Mouse (Mus musculus): ENCODE results near the gene Ppm1b. TPM values are rescaled to one million over a fixed set of nuclear protein-coding genes. Genes with fewer than 3 reads are reported as not detected.
A peak's percentile ranks its signal among the peaks of the same experiment; 100 is the strongest.

Ppm1b gene
- total and polyA plus RNA-seq, 2 experiments from 2014 or later: 51.9 to 54.7 TPM

DNA sequence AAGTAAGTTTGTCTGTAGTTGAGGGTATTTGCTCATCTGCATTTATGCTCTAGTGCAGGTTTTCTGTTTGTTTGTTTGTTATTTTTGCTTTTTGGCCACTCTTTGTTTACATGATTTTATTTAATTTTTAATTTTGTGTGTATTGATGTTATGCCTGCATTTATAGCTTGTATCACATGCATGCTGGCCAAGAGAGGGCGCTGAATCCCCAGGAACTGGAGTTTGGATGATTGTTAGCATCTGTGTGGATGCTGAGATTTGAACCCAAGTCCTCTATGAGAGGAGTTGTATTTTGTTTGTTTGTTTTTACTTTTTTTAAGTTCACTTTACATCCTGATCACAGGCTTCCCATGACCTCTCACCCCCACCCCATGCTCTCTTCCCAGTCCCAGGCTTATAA is 10.5 kb downstream of the Ppm1b start:
- DNase-seq (ENCODE audit: low spot score) (no peak), ATAC-seq (ENCODE audit: low FRiP score) (no peak)
- H3K9me3 ChIP-seq (ENCODE audit: low read length): no peaks in the 10 kb centered on the region
- WGBS: 79% methylated on average over 1 of the region's 1 CpGs
- peak; percentile 18 for TF ChIP-seq CTCF (IDR thresholded peaks at IDR 0.05)
- no peak overlapping the region for H3K27ac ChIP-seq (ENCODE audit: low read depth, low read length)
- H3K9ac ChIP-seq (replicated peaks; ENCODE audit: low read length, poor library complexity, severe bottlenecking): no peak overlapping the region
- H3K4me3 ChIP-seq (ENCODE audit: low read depth, low read length): no peak overlapping the region
- no peaks in the 10 kb centered on the region for H3K4me1 ChIP-seq (ENCODE audit: insufficient read depth, low read length)
- no peaks in the 10 kb centered on the region for H3K27me3 ChIP-seq (ENCODE audit: insufficient read depth, low read length)
- H3K4me2 ChIP-seq (ENCODE audit: low read depth, low read length, poor library complexity, severe bottlenecking): no peak overlapping the region
- no peaks in the 10 kb centered on the region for H3K36me3 ChIP-seq (ENCODE audit: insufficient read depth, low read length)

DNA sequence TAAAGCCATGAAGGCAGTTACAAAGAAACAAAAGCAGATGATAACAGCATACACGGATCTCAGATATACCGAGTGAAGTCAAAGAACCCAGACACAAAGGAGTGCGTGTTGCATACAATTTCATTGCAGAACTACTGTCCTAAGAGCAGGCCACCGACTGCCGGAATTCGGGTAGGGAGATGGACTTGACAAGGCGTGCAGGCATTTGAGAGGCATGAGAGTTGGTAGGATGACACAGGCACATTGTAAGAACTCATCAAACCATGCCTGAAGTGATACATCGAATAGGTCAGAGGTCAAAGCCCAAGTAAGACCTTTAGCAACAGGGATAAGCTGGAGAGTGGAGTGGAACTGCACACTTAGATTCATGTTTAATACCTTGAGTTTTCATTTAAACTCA is 13.4 kb downstream of the Ppm1b start:
- 46% methylated on average over 8 of the region's 8 CpGs for WGBS
- H3K9ac ChIP-seq (replicated peaks; ENCODE audit: low read length, poor library complexity, severe bottlenecking): no peak overlapping the region

DNA sequence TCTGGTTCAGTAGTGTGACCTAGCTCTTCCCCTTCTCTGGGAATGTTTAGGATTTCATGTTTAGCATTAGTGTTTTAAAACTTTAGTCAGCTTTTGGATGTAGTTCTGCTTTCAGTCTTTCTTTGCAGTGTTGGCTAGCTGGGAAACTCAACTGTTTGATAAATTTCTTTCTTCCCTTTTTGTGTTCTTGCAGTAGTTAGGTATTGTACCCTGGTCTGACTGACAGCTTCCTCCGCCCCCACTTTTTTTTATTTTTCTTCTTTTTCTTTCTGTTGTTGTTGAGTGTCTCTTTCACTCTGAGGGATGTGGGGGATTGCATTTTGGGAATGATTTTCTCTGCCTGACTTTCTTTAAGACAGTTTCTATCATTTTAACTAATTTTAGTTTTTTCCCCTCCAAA is 25.2 kb downstream of the Ppm1b start:
- Histone ChIP-seq H3K4me3 (ENCODE audit: low read depth, low read length) (no peak overlapping the region), H3K4me2 (ENCODE audit: low read depth, low read length, poor library complexity, severe bottlenecking) (no peak overlapping the region), H3K27ac (ENCODE audit: low read depth, low read length) (no peak overlapping the region), H3K4me1 (ENCODE audit: insufficient read depth, low read length) (no peaks in the 10 kb centered on the region), H3K9ac (replicated peaks; ENCODE audit: low read length, poor library complexity, severe bottlenecking) (no peak overlapping the region), H3K27me3 (ENCODE audit: insufficient read depth, low read length) (no peaks in the 10 kb centered on the region), H3K9me3 (ENCODE audit: low read length) (no peaks in the 10 kb centered on the region), H3K36me3 (ENCODE audit: insufficient read depth, low read length) (no peaks in the 10 kb centered on the region)
- WGBS: 83% methylated on average over 1 of the region's 1 CpGs
- ATAC-seq (ENCODE audit: low FRiP score) (no peak), DNase-seq (ENCODE audit: low spot score) (no peak)
- TF ChIP-seq CTCF (IDR thresholded peaks at IDR 0.05): no peak

More for the DNA sequence above, 13.4 kb downstream of the Ppm1b start:
- Histone ChIP-seq H3K27me3 (ENCODE audit: insufficient read depth, low read length) (no peaks in the 10 kb centered on the region), H3K4me2 (ENCODE audit: low read depth, low read length, poor library complexity, severe bottlenecking) (no peak overlapping the region), H3K27ac (ENCODE audit: low read depth, low read length) (no peak overlapping the region), H3K9me3 (ENCODE audit: low read length) (no peaks in the 10 kb centered on the region), H3K36me3 (ENCODE audit: insufficient read depth, low read length) (no peaks in the 10 kb centered on the region), H3K4me1 (ENCODE audit: insufficient read depth, low read length) (no peaks in the 10 kb centered on the region), H3K4me3 (ENCODE audit: low read depth, low read length) (no peak overlapping the region)
- TF ChIP-seq CTCF (IDR thresholded peaks at IDR 0.05): no peak
- DNase-seq (ENCODE audit: low spot score): no peak
- ATAC-seq (ENCODE audit: low FRiP score): no peak

DNA sequence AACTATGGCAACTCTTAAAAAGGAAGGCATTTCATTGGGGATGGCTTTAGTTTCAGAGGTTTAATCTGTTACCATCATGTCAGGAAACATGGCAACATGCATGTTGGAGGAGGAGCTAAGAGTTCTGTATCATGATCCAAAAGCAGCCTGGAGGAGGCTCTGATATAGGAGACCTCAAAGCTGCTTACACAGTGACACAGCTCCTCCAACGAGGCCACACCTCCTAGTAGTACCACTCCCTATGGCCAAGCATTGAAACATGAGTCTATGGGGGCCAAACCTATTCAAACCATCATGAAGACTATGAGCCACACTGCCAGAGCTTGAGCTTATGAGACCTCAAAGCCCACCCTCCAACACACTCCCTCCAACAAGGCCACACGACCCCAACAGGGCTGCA is 26.2 kb downstream of the Ppm1b start:
- no peaks in the 10 kb centered on the region for H3K9me3 ChIP-seq (ENCODE audit: low read length)
- 96% methylated on average over 2 of the region's 2 CpGs for WGBS
- H3K27ac ChIP-seq (ENCODE audit: low read depth, low read length): no peak overlapping the region
- no peak overlapping the region for H3K4me3 ChIP-seq (ENCODE audit: low read depth, low read length)
- H3K36me3 ChIP-seq (ENCODE audit: insufficient read depth, low read length): no peaks in the 10 kb centered on the region
- no peaks in the 10 kb centered on the region for H3K27me3 ChIP-seq (ENCODE audit: insufficient read depth, low read length)
- DNase-seq (ENCODE audit: low spot score) (no peak), ATAC-seq (ENCODE audit: low FRiP score) (no peak)
- H3K9ac ChIP-seq (replicated peaks; ENCODE audit: low read length, poor library complexity, severe bottlenecking): no peak overlapping the region
- no peak for TF ChIP-seq CTCF (IDR thresholded peaks at IDR 0.05)
- no peak overlapping the region for H3K4me2 ChIP-seq (ENCODE audit: low read depth, low read length, poor library complexity, severe bottlenecking)
- H3K4me1 ChIP-seq (ENCODE audit: insufficient read depth, low read length): no peaks in the 10 kb centered on the region

DNA sequence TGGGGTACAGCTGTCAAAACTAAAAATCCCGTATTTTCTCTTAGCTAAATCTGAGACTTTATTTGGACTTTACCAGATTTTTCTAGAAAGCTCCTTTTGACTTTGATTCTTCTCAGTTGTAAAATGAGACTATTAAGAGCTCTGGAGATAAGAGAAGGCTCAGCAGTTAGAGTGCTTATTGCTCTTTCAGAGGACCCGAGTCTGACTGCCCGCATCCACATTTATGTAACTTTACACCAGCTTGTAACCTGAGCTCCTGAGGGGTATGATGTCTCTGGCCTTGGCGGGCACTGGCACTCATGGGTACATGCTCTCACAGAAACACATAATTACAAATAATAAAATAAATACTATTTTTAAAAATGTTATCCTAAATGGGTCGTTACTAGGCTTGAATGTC is 29.8 kb downstream of the Ppm1b start:
- no peaks in the 10 kb centered on the region for H3K9me3 ChIP-seq (ENCODE audit: low read length)
- no peaks in the 10 kb centered on the region for H3K4me1 ChIP-seq (ENCODE audit: insufficient read depth, low read length)
- no peak overlapping the region for H3K27ac ChIP-seq (ENCODE audit: low read depth, low read length)
- TF ChIP-seq CTCF (IDR thresholded peaks at IDR 0.05): no peak
- H3K4me3 ChIP-seq (ENCODE audit: low read depth, low read length): no peak overlapping the region
- no peak overlapping the region for H3K4me2 ChIP-seq (ENCODE audit: low read depth, low read length, poor library complexity, severe bottlenecking)
- DNase-seq (ENCODE audit: low spot score) (no peak), ATAC-seq (ENCODE audit: low FRiP score) (no peak)
- no peaks in the 10 kb centered on the region for H3K27me3 ChIP-seq (ENCODE audit: insufficient read depth, low read length)
- 80% methylated on average over 5 of the region's 5 CpGs for WGBS
- H3K9ac ChIP-seq (replicated peaks; ENCODE audit: low read length, poor library complexity, severe bottlenecking): no peak overlapping the region
- no peaks in the 10 kb centered on the region for H3K36me3 ChIP-seq (ENCODE audit: insufficient read depth, low read length)

DNA sequence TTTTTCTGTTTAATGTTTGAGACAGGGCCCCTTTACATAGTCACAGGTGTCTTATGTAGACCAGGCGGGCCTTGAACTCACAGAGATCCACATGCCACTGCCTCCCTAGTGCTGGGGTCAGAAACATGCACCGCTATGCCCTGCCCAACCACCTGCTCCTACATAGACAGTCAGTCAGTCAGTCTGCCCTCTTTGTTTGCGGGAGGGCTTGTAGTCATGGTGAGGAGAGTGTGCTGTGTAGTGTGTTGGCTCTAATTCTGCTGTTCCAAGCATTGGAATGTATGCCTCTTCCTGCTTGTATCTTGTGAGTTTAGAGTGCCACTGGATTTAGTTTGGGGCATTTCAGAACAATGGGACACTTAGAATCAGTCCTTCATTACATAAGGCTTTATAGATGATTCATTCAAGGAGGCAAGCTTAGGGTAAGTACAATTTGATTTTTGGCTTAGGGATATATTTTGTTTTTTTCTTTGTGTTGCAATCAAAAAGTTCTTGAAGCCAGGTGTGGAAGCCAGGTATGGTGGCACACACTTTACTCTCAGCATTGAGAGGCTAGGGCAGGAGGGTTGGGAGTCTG is 31.4 kb downstream of the Ppm1b start:
- Histone ChIP-seq H3K27me3 (ENCODE audit: insufficient read depth, low read length) (no peaks in the 10 kb centered on the region), H3K9ac (replicated peaks; ENCODE audit: low read length, poor library complexity, severe bottlenecking) (no peak overlapping the region), H3K9me3 (ENCODE audit: low read length) (no peaks in the 10 kb centered on the region), H3K4me3 (ENCODE audit: low read depth, low read length) (no peak overlapping the region), H3K27ac (ENCODE audit: low read depth, low read length) (no peak overlapping the region), H3K36me3 (ENCODE audit: insufficient read depth, low read length) (no peaks in the 10 kb centered on the region), H3K4me2 (ENCODE audit: low read depth, low read length, poor library complexity, severe bottlenecking) (no peak overlapping the region), H3K4me1 (ENCODE audit: insufficient read depth, low read length) (no peaks in the 10 kb centered on the region)
- 82% methylated on average over 3 of the region's 3 CpGs for WGBS
- DNase-seq (ENCODE audit: low spot score): no peak
- ATAC-seq (ENCODE audit: low FRiP score): no peak
- no peak for TF ChIP-seq CTCF (IDR thresholded peaks at IDR 0.05)

Data from midbrain, postnatal 0 days (tissue).